Mouse (Mus musculus) myocyte (in vitro differentiated cells): ENCODE data around the gene 3110082I17Rik. TPM values are rescaled to one million over a fixed set of nuclear protein-coding genes. Genes with fewer than 3 reads are reported as not detected.

Source experiments
- H3K27me3 ChIP-seq: one replicate; pipeline ENCODE4 v1.6.1; 2011; ENCODE audit not compliant: control insufficient read depth, insufficient read depth, insufficient read length
- H3K36me3 ChIP-seq: one replicate; pipeline ENCODE4 v1.6.1; 2011; ENCODE audit not compliant: control insufficient read depth, insufficient read depth
- H3K4me2 ChIP-seq: one replicate; pipeline ENCODE4 v1.6.1; 2011; ENCODE audit warnings: low read depth, control low read depth
- H3K4me3 ChIP-seq: one replicate; pipeline ENCODE4 v1.5.1; 2011; ENCODE audit warnings: mild to moderate bottlenecking, control low read depth, moderate library complexity
- H3K79me2 ChIP-seq: one replicate; pipeline ENCODE4 v1.6.1; 2011; ENCODE audit not compliant: control insufficient read depth, insufficient read depth
- H3ac ChIP-seq: one replicate; pipeline ENCODE4 v1.6.1; 2011; ENCODE audit not compliant: control insufficient read depth, insufficient read length
- CEBPB ChIP-seq: IDR thresholded peaks from 2 replicates; pipeline ENCODE4 v1.6.1; 2011; ENCODE audit warnings: mild to moderate bottlenecking, moderate library complexity; ENCODE audit not compliant: poor library complexity, insufficient read depth, severe bottlenecking
- E2F4 ChIP-seq: IDR thresholded peaks from one replicate; pipeline ENCODE4 v1.6.1; 2011; ENCODE audit warnings: mild to moderate bottlenecking, control low read depth, moderate library complexity; ENCODE audit not compliant: insufficient read depth
- MAX ChIP-seq: IDR thresholded peaks from one replicate; pipeline ENCODE4 v1.6.1; 2011; ENCODE audit warnings: low read depth, mild to moderate bottlenecking, control low read depth
- MYOD1 ChIP-seq, 3 experiments: IDR thresholded peaks; one replicate each; pipeline ENCODE4 v1.6.1; 2011; ENCODE audit warnings: control low read depth in 2 of 3, low read depth in 2 of 3, mild to moderate bottlenecking in 2 of 3, moderate library complexity in 1 of 3; ENCODE audit not compliant: insufficient read length in 2 of 3, control insufficient read depth in 1 of 3
- MYOG ChIP-seq, 3 experiments: IDR thresholded peaks; one replicate each; pipeline ENCODE4 v1.6.1; 2011; ENCODE audit warnings: control low read depth in 2 of 3, low read depth in 2 of 3, mild to moderate bottlenecking in 2 of 3; ENCODE audit not compliant: insufficient read length in 2 of 3, control insufficient read depth in 1 of 3, insufficient read depth in 1 of 3
- POLR2A ChIP-seq: IDR thresholded peaks from one replicate; pipeline ENCODE4 v1.6.1; 2011; ENCODE audit warnings: low read depth, mild to moderate bottlenecking, control low read depth, moderate library complexity; ENCODE audit not compliant: insufficient read length
- POLR2AphosphoS2 ChIP-seq: IDR thresholded peaks from one replicate; pipeline ENCODE4 v1.6.1; 2011; ENCODE audit warnings: low read depth, control low read depth; ENCODE audit not compliant: insufficient read length
- REST ChIP-seq: IDR thresholded peaks from one replicate; pipeline ENCODE4 v1.6.1; 2011; ENCODE audit warnings: mild to moderate bottlenecking, control low read depth, moderate library complexity; ENCODE audit not compliant: insufficient read depth, insufficient read length
- SRF ChIP-seq: IDR thresholded peaks from one replicate; pipeline ENCODE4 v1.6.1; 2011; ENCODE audit warnings: low read depth; ENCODE audit not compliant: control insufficient read depth, insufficient read length
- TCF12 ChIP-seq: IDR thresholded peaks from one replicate; pipeline ENCODE4 v1.6.1; 2011; ENCODE audit warnings: mild to moderate bottlenecking, control low read depth; ENCODE audit not compliant: poor library complexity, insufficient read depth, severe bottlenecking
- TCF3 ChIP-seq: IDR thresholded peaks from one replicate; pipeline ENCODE4 v1.6.1; 2011; ENCODE audit warnings: low read depth, control low read depth; ENCODE audit not compliant: insufficient read length
- USF1 ChIP-seq: IDR thresholded peaks from one replicate; pipeline ENCODE4 v1.6.1; 2011; ENCODE audit warnings: low read depth, mild to moderate bottlenecking, control low read depth, moderate library complexity
- polyA plus RNA-seq: library from polyadenylated mRNA; unstranded; fragments of >200 nt; fragmentation: generic; extraction: Trizol; gene quantifications from one replicate; pipeline ENCODE4 v1.2.1, GENCODE M21; 2012; ENCODE audit warnings: missing spikeins

The 3110082I17Rik gene
- polyA plus RNA-seq, 1 experiment: 16.4 TPM

DNA sequence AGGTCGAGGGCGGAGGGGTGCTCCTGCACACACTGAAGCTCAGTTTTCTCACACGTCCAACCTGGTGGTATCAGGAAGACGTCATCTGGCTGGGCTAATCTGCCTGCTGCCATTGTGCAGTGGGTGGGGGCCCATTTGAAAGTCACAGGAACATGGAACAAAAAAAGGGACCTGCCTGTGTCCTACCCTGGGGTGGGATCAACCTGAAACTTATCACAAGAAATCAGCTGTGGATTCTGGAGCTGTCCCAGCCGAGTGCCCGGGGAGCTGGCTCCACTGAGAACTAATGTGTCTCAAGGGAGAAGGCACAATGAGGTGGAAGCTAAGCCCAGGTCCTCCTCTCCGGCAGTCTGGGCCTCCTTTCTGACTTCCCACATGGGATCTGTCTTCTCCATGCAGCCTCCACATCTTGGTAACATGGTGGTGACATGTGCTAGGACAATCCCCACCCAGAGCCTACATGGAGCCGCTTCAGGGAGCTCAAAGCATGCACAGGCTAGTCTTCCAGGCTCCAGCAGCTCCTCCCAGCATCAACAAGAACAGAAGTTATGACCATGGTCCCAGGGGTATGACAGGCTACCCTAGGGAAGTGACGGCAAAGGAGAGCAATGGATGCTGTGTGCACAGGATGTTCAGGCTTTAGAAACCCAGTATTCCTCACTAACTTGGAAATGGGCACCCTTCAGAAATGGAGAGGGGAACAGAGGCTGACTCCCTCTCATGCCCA is 26.3 kb downstream of the 3110082I17Rik start:
- H3ac ChIP-seq: no peak overlapping the region
- H3K27me3 ChIP-seq: no peaks in the 10 kb centered on the region
- TF ChIP-seq TCF3 (no peak), TCF12 (no peak), E2F4 (no peak), MYOG (IDR thresholded peaks at IDR 0.05; ENCODE audit: control insufficient read depth in 1 of 3, insufficient read depth in 1 of 3, insufficient read length in 2 of 3, low read depth in 2 of 3) (no peak), USF1 (no peak), MYOD1 (IDR thresholded peaks at IDR 0.05; ENCODE audit: control insufficient read depth in 1 of 3, insufficient read length in 2 of 3, low read depth in 2 of 3) (no peak), SRF (no peak), POLR2A (no peak)
- no peaks in the 10 kb centered on the region for H3K79me2 ChIP-seq
- H3K4me3 ChIP-seq: no peak overlapping the region
- no peaks in the 10 kb centered on the region for H3K36me3 ChIP-seq
- H3K4me2 ChIP-seq: no peak overlapping the region

DNA sequence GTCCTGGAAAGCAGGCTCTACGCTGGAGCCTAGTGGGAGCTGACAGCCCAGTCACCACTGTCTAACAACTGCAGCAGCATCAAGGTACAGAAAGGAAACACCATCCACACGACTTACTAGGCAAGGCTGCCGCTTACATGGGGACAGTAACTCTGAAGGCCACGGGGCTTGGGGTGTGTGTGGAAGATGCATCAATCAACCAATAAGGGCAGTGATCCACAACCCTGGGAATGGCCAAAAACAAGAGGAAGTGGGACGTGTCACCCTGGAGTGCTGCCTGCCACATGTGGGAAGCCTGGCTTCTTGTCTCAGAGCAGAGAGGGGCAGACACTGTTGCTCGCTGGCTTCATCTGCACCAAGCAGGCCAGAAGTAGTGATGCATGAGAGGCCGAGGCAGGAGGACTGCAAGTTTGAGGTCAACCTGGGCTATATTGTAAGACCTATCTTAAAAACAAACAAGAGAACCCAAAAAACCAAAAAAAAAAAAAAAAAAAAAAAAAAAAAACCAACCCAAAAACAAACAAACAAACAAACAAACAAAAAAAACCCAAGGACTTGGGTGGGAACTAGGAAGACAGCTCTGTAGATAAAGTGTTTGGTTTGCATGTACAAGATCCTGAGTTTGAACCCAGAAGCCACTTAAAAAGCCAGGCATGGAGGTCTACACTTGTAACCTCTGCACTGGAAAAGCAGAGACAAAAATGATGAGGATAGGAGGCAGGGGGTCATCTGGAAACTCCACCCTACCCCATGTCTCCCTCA is 27.4 kb downstream of the 3110082I17Rik start:
- Histone ChIP-seq H3K27me3 (no peaks in the 10 kb centered on the region), H3K79me2 (no peaks in the 10 kb centered on the region), H3K36me3 (no peaks in the 10 kb centered on the region), H3K4me2 (no peak overlapping the region), H3K4me3 (no peak overlapping the region), H3ac (no peak overlapping the region)
- TF ChIP-seq SRF: no peak

DNA sequence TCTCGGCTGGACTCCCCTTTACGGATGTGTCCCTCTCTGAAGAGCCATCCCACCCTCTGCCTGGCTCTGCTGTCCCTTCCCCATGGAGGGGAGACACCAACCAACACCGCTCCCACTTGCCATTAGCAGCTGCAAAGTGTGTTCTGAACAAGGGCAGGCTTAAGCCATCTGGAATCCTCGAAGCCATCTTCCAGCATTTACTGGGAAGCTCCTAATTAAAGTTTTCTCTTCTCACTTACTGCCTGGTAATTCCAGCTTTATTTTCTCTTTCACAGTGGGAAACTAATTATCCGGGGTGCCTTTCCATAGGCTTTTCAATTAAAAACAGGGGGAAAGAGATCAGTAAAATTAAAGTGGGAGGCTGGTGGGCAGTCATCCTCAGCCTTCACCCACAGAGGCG is 28.0 kb downstream of the 3110082I17Rik start:
- Histone ChIP-seq H3K4me3 (no peak overlapping the region), H3ac (no peak overlapping the region), H3K4me2 (no peak overlapping the region), H3K36me3 (no peaks in the 10 kb centered on the region), H3K27me3 (no peaks in the 10 kb centered on the region), H3K79me2 (no peaks in the 10 kb centered on the region)
- TF ChIP-seq USF1: no peak
- TF ChIP-seq MYOD1 (IDR thresholded peaks at IDR 0.05; ENCODE audit: control insufficient read depth in 1 of 3, insufficient read length in 2 of 3, low read depth in 2 of 3): no peak
- TF ChIP-seq REST: no peak
- TF ChIP-seq MAX: no peak
- TF ChIP-seq POLR2AphosphoS2: no peak
- TF ChIP-seq MYOG (IDR thresholded peaks at IDR 0.05; ENCODE audit: control insufficient read depth in 1 of 3, insufficient read depth in 1 of 3, insufficient read length in 2 of 3, low read depth in 2 of 3): no peak
- no peak for TF ChIP-seq TCF12
- no peak for TF ChIP-seq POLR2A
- TF ChIP-seq CEBPB: no peak
- no peak for TF ChIP-seq E2F4
- no peak for TF ChIP-seq TCF3
- TF ChIP-seq SRF: no peak

DNA sequence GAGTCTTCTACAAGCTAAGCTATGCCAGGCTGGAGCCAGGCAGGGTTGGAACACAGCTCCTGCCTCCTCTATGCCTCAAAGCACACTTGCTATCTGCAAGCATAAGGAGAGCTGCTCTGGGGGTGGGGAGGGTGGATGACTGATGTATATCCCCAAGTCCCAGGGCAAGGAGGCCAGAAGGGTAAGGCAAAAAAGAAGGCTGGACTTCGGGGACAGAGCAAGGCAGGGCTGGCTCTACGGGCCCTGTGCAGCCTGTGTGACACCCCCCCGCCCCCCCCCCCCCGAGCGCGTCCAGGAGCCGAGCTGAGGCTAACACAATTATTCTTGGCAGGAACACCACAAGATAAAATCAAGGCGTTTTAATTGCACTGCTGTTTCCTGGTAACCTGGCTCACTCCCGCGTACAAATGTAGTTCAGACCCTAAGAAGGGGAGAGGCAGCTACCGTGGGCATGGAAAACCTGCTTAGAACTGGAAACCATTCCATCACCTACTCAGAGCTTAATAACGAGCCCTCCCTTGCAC is 30.4 kb downstream of the 3110082I17Rik start:
- TF ChIP-seq E2F4: no peak
- no peak for TF ChIP-seq POLR2A
- TF ChIP-seq POLR2AphosphoS2: no peak
- no peak for TF ChIP-seq USF1
- TF ChIP-seq MAX: no peak
- TF ChIP-seq TCF12: no peak
- no peak for TF ChIP-seq MYOG (IDR thresholded peaks at IDR 0.05; ENCODE audit: control insufficient read depth in 1 of 3, insufficient read depth in 1 of 3, insufficient read length in 2 of 3, low read depth in 2 of 3)
- TF ChIP-seq MYOD1 (IDR thresholded peaks at IDR 0.05; ENCODE audit: control insufficient read depth in 1 of 3, insufficient read length in 2 of 3, low read depth in 2 of 3): no peak
- no peaks in the 10 kb centered on the region for H3K79me2 ChIP-seq
- H3K4me2 ChIP-seq: no peak overlapping the region
- H3ac ChIP-seq: no peak overlapping the region
- H3K27me3 ChIP-seq: no peaks in the 10 kb centered on the region
- no peak overlapping the region for H3K4me3 ChIP-seq
- H3K36me3 ChIP-seq: no peaks in the 10 kb centered on the region

DNA sequence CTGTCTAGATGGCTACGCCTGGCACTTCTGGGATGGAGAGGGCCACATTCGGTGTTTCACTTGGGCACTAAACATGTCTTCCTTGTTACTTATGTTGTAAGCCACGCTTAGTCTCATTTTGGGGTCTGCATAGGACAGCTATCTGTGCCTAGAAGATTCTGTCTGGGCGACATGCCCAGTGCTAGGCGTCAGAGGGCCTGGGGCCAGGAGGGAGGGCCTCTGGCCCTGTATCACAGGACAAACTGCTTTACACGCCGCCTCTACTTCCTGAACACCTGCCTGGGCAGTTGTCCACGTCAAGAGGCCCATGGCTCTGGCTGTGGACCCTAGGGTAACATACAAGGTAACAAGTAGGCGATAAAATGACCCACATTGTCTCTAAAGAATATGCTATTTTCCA is 32.3 kb downstream of the 3110082I17Rik start:
- no peaks in the 10 kb centered on the region for H3K36me3 ChIP-seq
- H3K4me3 ChIP-seq: no peak overlapping the region
- no peaks in the 10 kb centered on the region for H3K27me3 ChIP-seq
- no peak for TF ChIP-seq MAX
- TF ChIP-seq POLR2A: no peak
- no peak for TF ChIP-seq MYOG (IDR thresholded peaks at IDR 0.05; ENCODE audit: control insufficient read depth in 1 of 3, insufficient read depth in 1 of 3, insufficient read length in 2 of 3, low read depth in 2 of 3)
- TF ChIP-seq E2F4: no peak
- no peak for TF ChIP-seq SRF
- no peak overlapping the region for H3ac ChIP-seq
- H3K4me2 ChIP-seq: no peak overlapping the region
- no peaks in the 10 kb centered on the region for H3K79me2 ChIP-seq
